Mouse (Mus musculus): ENCODE measurements around the gene Tuba3b. TPM values are rescaled to one million over a fixed set of nuclear protein-coding genes. Genes with fewer than 3 reads are reported as not detected.

The Tuba3b gene
- polyA plus RNA-seq, 1 experiment: not detected

- Histone ChIP-seq H3K27me3 (ENCODE audit: control insufficient read depth, insufficient read depth, low read length) (no peaks in the 10 kb centered on the region), H3K4me3 (ENCODE audit: low read depth, low read length) (no peak overlapping the region), H3K36me3 (ENCODE audit: control insufficient read depth, insufficient read depth, low read length) (no peaks in the 10 kb centered on the region), H3K27ac (ENCODE audit: insufficient read depth, low read depth, low read length) (no peak overlapping the region), H3K4me1 (ENCODE audit: control insufficient read depth, insufficient read depth, insufficient read length, low read length) (no peaks in the 10 kb centered on the region)
- WGBS: 76% methylated on average over 3 of the region's 3 CpGs
- TF ChIP-seq POLR2A (IDR thresholded peaks at IDR 0.05; ENCODE audit: low read depth, low read length) (no peak), CTCF (IDR thresholded peaks at IDR 0.05; ENCODE audit: extremely low read depth, insufficient read length, insufficient replicate concordance, low read depth, low read length) (no peak)
These were observed 35.8 kb upstream of the Tuba3b start for GRCm38 (mm10) chr6:145579761-145580160.

GRCm38 (mm10) chr6:145581366-145582170 is 34.0 kb upstream of the Tuba3b start:
- Histone ChIP-seq H3K27ac (ENCODE audit: insufficient read depth, low read depth, low read length) (no peak overlapping the region), H3K36me3 (ENCODE audit: control insufficient read depth, insufficient read depth, low read length) (no peaks in the 10 kb centered on the region), H3K4me3 (ENCODE audit: low read depth, low read length) (no peak overlapping the region), H3K27me3 (ENCODE audit: control insufficient read depth, insufficient read depth, low read length) (no peaks in the 10 kb centered on the region), H3K4me1 (ENCODE audit: control insufficient read depth, insufficient read depth, insufficient read length, low read length) (no peaks in the 10 kb centered on the region)
- no peak for TF ChIP-seq CTCF (IDR thresholded peaks at IDR 0.05; ENCODE audit: extremely low read depth, insufficient read length, insufficient replicate concordance, low read depth, low read length)
- TF ChIP-seq POLR2A (IDR thresholded peaks at IDR 0.05; ENCODE audit: low read depth, low read length): no peak
- 74% methylated on average over 10 of the region's 10 CpGs for WGBS

GRCm38 (mm10) chr6:145585052-145585973 is 30.2 kb upstream of the Tuba3b start:
- H3K4me3 ChIP-seq (ENCODE audit: low read depth, low read length): no peak overlapping the region
- WGBS: 83% methylated on average over 21 of the region's 21 CpGs
- no peak overlapping the region for H3K27ac ChIP-seq (ENCODE audit: insufficient read depth, low read depth, low read length)
- no peaks in the 10 kb centered on the region for H3K27me3 ChIP-seq (ENCODE audit: control insufficient read depth, insufficient read depth, low read length)
- no peak for TF ChIP-seq POLR2A (IDR thresholded peaks at IDR 0.05; ENCODE audit: low read depth, low read length)
- TF ChIP-seq CTCF (IDR thresholded peaks at IDR 0.05; ENCODE audit: extremely low read depth, insufficient read length, insufficient replicate concordance, low read depth, low read length): no peak
- no peaks in the 10 kb centered on the region for H3K4me1 ChIP-seq (ENCODE audit: control insufficient read depth, insufficient read depth, insufficient read length, low read length)
- H3K36me3 ChIP-seq (ENCODE audit: control insufficient read depth, insufficient read depth, low read length): no peaks in the 10 kb centered on the region

- Histone ChIP-seq H3K27ac (ENCODE audit: insufficient read depth, low read depth, low read length) (no peak overlapping the region), H3K27me3 (ENCODE audit: control insufficient read depth, insufficient read depth, low read length) (no peaks in the 10 kb centered on the region), H3K4me3 (ENCODE audit: low read depth, low read length) (no peak overlapping the region), H3K4me1 (ENCODE audit: control insufficient read depth, insufficient read depth, insufficient read length, low read length) (no peaks in the 10 kb centered on the region), H3K36me3 (ENCODE audit: control insufficient read depth, insufficient read depth, low read length) (no peaks in the 10 kb centered on the region)
- 90% methylated on average over 11 of the region's 11 CpGs for WGBS
- TF ChIP-seq CTCF (IDR thresholded peaks at IDR 0.05; ENCODE audit: extremely low read depth, insufficient read length, insufficient replicate concordance, low read depth, low read length) (no peak), POLR2A (IDR thresholded peaks at IDR 0.05; ENCODE audit: low read depth, low read length) (no peak)
These were observed 24.9 kb upstream of the Tuba3b start for GRCm38 (mm10) chr6:145590501-145591293.

GRCm38 (mm10) chr6:145591578-145591977 is 24.0 kb upstream of the Tuba3b start:
- Histone ChIP-seq H3K4me3 (ENCODE audit: low read depth, low read length) (no peak overlapping the region), H3K27ac (ENCODE audit: insufficient read depth, low read depth, low read length) (no peak overlapping the region), H3K36me3 (ENCODE audit: control insufficient read depth, insufficient read depth, low read length) (no peaks in the 10 kb centered on the region), H3K27me3 (ENCODE audit: control insufficient read depth, insufficient read depth, low read length) (no peaks in the 10 kb centered on the region), H3K4me1 (ENCODE audit: control insufficient read depth, insufficient read depth, insufficient read length, low read length) (no peaks in the 10 kb centered on the region)
- no peak for TF ChIP-seq CTCF (IDR thresholded peaks at IDR 0.05; ENCODE audit: extremely low read depth, insufficient read length, insufficient replicate concordance, low read depth, low read length)
- no peak for TF ChIP-seq POLR2A (IDR thresholded peaks at IDR 0.05; ENCODE audit: low read depth, low read length)
- 65% methylated on average over 1 of the region's 1 CpGs for WGBS

- Histone ChIP-seq H3K36me3 (ENCODE audit: control insufficient read depth, insufficient read depth, low read length) (no peaks in the 10 kb centered on the region), H3K4me1 (ENCODE audit: control insufficient read depth, insufficient read depth, insufficient read length, low read length) (no peaks in the 10 kb centered on the region), H3K27ac (ENCODE audit: insufficient read depth, low read depth, low read length) (no peak overlapping the region), H3K4me3 (ENCODE audit: low read depth, low read length) (no peak overlapping the region), H3K27me3 (ENCODE audit: control insufficient read depth, insufficient read depth, low read length) (no peaks in the 10 kb centered on the region)
- 53% methylated on average over 6 of the region's 6 CpGs for WGBS
- TF ChIP-seq CTCF (IDR thresholded peaks at IDR 0.05; ENCODE audit: extremely low read depth, insufficient read length, insufficient replicate concordance, low read depth, low read length) (no peak), POLR2A (IDR thresholded peaks at IDR 0.05; ENCODE audit: low read depth, low read length) (no peak)
These were observed 23.5 kb upstream of the Tuba3b start for GRCm38 (mm10) chr6:145592036-145592435.

Measured in small intestine, adult 2 months (tissue).